Mouse (Mus musculus) gonadal fat pad, adult 2 months (tissue): ENCODE data around the gene Cep170b. TPM values are rescaled to one million over a fixed set of nuclear protein-coding genes. Genes with fewer than 3 reads are reported as not detected.

ENCODE experiments used
- DNase-seq: peaks from one replicate; pipeline ENCODE4 v3.0.0-alpha.2; 2012; ENCODE audit warnings: low read depth
- polyA plus RNA-seq: library from polyadenylated mRNA; depleted of rRNA; stranded (reverse); fragments of >200 nt; gene quantifications from 2 replicates; pipeline ENCODE4 v1.2.3, GENCODE M21; 2012; rRNA removed

Cep170b gene
- polyA plus RNA-seq = 35.5 and 53.5 TPM in 2 replicates

GRCm38 (mm10) chr12:112720216-112720615 is at the start of gene Cep170b:
Gene Cep170b, plus strand, starts transcription at chr12:112720455.
- no peak for DNase-seq

- DNase-seq = no peak
These were observed 49.4 kb upstream of the Cep170b start for GRCm38 (mm10) chr12:112670718-112671393.

GRCm38 (mm10) chr12:112671891-112672290 is 48.4 kb upstream of the Cep170b start:
- DNase-seq = no peak

- DNase-seq = no peak
These were observed 47.3 kb upstream of the Cep170b start for GRCm38 (mm10) chr12:112672744-112673575.

GRCm38 (mm10) chr12:112673576-112674091 is 46.6 kb upstream of the Cep170b start:
- DNase-seq = no peak

- DNase-seq = no peak
These were observed 45.9 kb upstream of the Cep170b start, which contains the start of gene Akt1 for GRCm38 (mm10) chr12:112674132-112675011. Gene Akt1, minus strand, starts transcription at chr12:112674884.

- DNase-seq = no peak
These were observed 44.8 kb upstream of the Cep170b start for GRCm38 (mm10) chr12:112675245-112676035.

GRCm38 (mm10) chr12:112677076-112677475 is 43.2 kb upstream of the Cep170b start:
- no peak for DNase-seq

- DNase-seq = no peak
These were observed 42.2 kb upstream of the Cep170b start for GRCm38 (mm10) chr12:112677943-112678554.

GRCm38 (mm10) chr12:112678555-112679026 is 41.7 kb upstream of the Cep170b start, which contains the start of gene Zbtb42:
Gene Zbtb42, plus strand, starts transcription at chr12:112678828.
- DNase-seq = no peak

- no peak for DNase-seq
These were observed 40.9 kb upstream of the Cep170b start for GRCm38 (mm10) chr12:112679027-112679996.

- no peak for DNase-seq
These were observed 36.9 kb upstream of the Cep170b start for GRCm38 (mm10) chr12:112683351-112683750.

- no peak for DNase-seq
These were observed 31.8 kb upstream of the Cep170b start for GRCm38 (mm10) chr12:112688458-112688857.

- no peak for DNase-seq
These were observed 26.8 kb upstream of the Cep170b start for GRCm38 (mm10) chr12:112693185-112694126.

- DNase-seq = no peak
These were observed 26.2 kb upstream of the Cep170b start for GRCm38 (mm10) chr12:112694127-112694475.

GRCm38 (mm10) chr12:112696806-112697425 is 23.3 kb upstream of the Cep170b start:
- DNase-seq = no peak

GRCm38 (mm10) chr12:112700522-112700921 is 19.7 kb upstream of the Cep170b start:
- no peak for DNase-seq
